Mouse (Mus musculus): ENCODE measurements around the gene Srarp. TPM values are rescaled to one million over a fixed set of nuclear protein-coding genes. Genes with fewer than 3 reads are reported as not detected.

Srarp gene
- 1 to 10 TPM; 3.4 to 4.9 (median 3.6) TPM for total RNA-seq (2022)

DNA sequence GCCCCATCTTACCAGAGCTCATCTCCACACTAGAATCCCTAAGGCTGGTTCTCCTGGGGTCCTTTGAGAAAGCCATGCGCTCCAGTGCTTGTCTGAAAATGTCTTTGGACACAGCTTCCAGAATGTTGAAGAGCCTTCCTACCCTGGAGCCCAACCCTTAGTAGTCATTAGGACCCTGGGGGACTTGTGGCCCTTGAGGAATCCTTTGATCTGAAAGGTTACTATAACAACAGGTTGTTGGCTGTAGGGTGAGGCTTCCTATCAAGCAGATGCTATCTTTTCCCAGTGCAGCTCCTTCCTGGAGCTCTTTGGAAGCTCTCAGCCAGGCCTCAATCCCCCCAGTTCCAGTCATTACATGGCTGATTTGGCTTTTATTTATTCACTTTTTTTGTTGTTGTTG, at the start of gene Srarp:
Gene Srarp (minus strand): TSS at position 132 of the 400 bp plus-strand sequence.
- no peak for DNase-seq (ENCODE audit: low spot score in 2 of 2)

DNA sequence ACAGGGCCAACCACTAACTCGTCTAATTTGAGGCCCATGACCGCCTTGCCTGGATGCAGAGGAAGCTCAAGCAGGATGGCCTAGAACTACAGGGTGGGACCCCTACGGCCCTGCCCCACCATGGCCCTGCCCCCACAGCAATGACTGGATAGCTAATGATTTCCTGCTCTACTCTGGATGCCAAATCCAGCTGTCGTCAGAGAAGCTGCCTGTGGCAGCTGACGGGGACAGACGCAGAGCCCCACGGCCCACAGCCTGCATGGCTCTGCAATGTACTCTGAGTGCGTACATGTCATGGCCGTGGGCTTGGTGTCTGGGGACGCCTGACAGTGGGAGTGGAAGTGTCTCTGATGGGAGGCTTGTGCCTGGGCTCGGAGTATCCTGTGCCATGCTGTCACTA, 48.2 kb upstream of the Srarp start:
- no peak for DNase-seq (ENCODE audit: low spot score in 2 of 2)

DNA sequence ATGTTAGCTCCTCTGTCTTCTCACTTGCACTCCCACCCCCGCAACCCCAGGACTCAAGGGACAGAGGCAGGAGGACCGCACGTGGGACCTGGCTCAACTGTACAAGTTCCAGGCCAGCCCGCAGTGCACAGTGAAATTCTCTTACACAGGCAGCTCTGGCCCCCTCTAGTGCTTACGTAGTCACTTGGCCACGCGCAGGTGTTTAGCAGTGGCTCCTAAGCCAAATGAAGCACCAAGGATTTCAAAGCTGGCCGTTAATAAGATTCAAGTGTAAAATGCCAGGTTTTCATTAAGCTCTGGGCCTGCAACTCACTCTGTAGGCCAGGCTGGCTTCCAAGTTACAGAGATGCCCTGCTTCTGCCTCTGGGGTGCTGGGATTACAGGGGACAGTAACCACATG, 43.5 kb upstream of the Srarp start:
- no peak for DNase-seq (ENCODE audit: low spot score in 2 of 2)

DNA sequence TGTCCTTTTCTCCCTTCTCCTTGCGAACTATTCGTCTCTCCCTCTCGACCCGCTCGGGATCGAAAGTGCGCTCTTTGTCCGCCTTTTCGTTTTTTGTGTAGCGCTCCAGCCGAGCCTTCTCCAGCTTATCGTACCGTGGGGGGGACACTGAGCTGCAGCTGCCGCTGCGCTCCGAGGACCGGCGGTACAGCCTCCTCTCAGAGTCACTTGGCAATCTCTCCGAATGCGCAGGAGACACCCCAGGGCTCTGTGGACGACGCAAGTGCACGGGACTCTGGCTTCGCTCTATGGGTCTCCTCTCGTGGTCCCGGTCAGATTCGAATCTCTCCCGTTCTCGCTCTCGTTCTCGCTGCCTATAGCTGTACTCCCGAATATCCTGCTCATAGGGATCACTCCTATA, 42.9 kb upstream of the Srarp start:
- DNase-seq (ENCODE audit: low spot score in 2 of 2): no peak

DNA sequence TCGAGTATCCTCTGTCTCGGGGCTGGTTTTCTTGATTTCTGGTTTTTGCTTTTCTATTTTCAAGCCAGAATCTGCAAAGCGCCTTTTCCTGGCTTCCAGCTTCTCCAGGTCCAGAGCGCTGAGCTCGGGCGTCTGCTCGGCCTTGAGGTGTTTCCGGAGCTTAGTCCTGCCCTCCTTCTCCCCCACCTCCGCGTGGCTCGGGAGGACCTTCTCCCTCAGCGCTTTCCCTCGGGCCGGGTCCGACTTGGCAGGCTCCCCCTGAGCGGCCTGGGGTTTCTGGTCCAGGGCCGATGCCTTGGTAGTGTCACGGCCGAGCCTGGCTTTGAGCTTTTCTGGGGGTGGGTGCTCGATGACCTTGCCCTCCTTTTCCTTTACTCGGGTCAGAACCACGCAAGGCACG, 42.3 kb upstream of the Srarp start:
- DNase-seq (ENCODE audit: low spot score in 2 of 2): no peak

DNA sequence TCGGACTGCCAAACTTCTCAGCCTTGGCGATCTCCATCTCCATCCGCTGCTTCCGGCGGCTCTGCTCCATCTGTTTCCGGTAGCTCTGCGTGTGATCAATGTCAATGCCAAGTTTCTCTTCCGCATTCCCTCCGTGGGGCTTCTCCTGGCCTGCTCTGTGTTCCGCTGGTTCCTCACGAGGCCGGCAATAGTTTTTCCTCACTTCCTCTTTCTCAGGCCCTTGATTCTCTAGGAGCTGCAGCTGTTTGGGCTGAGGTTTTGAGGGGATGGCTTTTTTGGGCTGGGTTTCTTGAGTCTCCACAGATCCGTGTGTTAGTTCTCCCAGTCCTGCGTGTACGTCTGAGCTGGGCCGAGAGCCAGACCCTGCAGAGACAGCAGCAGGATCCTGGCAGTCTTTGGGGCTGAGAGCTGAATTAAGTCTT, 41.8 kb upstream of the Srarp start:
- DNase-seq (ENCODE audit: low spot score in 2 of 2): peak; percentile 71 to 74

DNA sequence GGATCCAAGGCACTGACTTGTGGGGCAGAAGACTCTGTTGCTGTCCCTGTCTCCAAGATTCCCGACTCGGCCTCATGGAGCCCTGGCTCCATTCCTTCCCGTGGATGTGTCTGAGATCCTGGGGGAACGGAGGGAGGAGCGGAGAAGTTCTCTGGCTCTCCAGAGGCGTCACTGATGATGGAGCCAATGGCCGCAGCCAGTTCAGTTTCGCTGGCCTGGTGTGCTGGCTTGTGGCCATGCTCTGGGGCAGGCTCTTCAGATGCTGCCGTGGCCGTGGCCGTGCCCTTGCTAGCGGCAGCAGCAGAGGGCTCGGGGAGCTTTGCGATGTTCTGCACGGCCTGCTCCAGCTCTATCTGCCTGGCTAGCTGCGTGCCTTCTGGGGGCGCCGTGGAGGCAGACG, 38.5 kb upstream of the Srarp start:
- DNase-seq (ENCODE audit: low spot score in 2 of 2): no peak

DNA sequence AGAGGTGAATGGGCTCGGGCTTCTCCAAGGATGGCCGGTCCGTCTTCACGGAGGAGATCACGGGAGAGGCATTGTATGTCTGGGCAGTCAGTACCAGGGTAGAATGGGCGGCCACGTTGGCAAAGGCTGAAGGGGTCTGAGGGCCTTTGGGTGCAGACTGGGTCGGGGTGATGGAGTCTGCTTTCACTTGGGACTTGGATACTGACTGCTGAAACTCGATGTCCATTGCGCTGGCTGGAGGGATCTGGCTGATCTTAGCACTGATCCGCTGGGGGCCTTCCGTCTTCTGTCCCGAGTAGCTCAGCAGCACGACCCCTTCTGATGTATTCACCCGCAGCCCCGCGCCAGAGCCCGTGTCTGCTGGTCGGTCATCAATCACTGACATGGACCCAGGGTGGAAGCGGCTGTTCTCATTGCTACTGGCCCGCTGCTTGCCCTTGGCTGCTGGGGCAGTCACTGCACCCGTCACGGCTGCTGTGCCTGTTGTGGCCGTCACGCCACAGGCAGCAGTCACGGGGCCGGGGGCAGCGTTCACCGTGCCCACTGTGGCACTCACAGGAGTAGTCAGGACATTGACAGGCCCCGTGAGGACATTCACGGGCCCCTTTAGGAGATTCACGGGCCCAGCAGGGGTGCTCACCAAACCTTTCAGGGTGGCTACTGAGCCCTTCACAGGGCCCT, 36.9 kb upstream of the Srarp start:
- no peak for DNase-seq (ENCODE audit: low spot score in 2 of 2)

DNA sequence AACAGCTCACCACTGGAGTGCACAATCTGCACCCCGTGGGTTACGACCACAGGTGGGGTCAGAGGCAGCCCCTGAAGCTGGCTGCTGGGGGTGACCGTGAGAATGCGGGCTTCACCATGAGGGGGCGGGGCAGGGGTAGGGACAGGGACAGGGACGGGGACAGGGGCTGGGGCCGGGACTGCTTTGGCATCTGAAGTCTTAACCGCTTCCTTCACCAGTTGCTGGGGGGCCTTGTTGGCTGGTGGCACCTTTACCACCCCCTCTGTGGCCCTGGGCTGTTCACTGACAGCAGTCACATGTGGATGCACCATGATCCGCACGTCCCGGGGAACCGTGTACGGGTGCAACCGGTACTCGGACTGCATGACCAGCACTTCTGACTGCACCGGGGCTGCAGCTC, 35.6 kb upstream of the Srarp start:
- DNase-seq (ENCODE audit: low spot score in 2 of 2): no peak

DNA sequence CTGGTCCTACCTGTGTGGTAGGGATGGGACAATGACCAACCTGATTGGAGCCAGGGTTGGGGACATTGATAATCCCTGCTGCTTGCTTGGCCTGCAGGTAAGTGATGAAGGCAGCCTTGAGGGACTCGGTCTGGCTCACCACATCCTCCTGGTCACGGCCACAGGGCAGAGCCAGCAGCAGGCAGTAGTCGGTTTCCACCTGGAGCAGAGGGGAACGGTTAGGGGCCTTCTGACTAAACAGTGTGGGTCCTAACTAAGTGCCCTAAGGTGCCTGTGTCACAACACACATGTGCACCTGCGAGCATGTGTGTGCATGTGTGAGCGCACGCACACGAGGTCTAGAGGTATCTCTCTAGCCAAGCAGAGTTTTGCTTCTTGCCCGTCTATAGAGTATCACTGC, 33.4 kb upstream of the Srarp start:
- DNase-seq (ENCODE audit: low spot score in 2 of 2): no peak

DNA sequence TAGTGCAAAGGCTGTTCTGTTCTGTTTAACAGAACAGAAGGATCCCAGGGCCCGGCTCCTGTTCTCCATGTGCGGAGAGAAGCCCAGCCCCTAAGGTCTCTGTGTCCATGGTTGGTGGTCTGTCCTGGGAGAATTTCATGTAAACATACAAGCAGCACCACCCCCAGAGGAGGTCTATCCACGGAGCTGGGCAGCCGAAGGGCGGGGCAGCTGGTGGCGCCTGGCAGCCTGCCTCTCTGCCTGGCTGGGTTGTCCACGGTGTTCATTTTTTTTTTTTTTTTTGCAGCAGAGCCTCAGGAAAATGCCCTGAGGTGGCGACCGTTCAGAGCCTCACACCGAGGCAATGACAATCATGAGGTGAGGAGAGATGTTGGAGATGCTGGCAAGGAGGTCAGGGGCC, 32.7 kb upstream of the Srarp start:
- no peak for DNase-seq (ENCODE audit: low spot score in 2 of 2)

DNA sequence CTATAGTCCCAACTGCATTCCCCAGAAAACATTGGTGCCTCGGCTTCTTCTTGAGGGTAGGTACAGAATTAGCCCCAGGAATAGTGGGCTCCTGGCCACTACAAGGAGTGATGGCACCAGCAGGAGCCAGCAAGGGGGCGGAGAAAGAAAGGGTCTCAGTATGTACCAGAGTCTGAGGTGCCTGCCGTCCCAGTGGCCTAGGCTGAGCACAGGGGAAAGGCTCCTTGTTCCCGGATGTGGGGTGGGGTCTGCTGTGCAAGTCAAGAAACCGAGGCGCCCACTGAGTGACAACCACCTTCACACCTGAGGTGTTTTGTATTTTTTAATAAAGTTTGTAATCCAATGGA, 31.6 kb upstream of the Srarp start:
- no peak for DNase-seq (ENCODE audit: low spot score in 2 of 2)

DNA sequence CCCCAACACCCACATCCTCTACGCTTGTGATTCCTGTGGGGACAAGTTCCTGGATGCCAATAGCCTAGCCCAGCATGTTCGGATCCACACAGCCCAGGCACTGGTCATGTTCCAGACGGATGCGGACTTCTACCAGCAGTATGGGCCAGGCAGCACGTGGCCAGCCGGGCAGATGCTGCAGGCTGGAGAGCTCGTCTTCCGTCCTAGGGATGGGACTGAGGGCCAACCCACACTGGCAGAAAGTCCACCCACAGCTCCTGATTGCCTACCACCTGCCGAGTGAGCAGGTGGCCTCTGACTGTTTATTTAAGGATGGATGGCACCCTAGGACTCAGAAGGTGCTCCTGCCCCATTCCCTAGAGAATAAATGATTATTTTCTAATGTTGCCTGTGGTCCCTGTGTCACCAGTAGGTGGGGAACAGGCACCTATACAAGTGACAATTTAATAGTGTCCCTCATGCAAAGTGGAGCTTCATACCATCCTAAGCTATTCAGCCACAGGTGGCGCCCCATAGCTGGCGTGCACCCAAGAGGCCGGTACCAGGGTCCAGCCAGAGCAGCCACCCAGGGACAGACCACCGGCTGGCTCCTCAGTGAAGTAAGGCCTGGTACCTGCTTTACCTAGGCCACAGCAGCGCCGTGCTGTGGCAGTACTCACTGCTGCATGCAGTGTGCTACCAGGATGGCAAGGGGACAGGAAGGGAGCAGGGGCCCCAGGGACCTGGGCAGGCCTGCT, 31.1 kb upstream of the Srarp start:
- no peak for DNase-seq (ENCODE audit: low spot score in 2 of 2)

DNA sequence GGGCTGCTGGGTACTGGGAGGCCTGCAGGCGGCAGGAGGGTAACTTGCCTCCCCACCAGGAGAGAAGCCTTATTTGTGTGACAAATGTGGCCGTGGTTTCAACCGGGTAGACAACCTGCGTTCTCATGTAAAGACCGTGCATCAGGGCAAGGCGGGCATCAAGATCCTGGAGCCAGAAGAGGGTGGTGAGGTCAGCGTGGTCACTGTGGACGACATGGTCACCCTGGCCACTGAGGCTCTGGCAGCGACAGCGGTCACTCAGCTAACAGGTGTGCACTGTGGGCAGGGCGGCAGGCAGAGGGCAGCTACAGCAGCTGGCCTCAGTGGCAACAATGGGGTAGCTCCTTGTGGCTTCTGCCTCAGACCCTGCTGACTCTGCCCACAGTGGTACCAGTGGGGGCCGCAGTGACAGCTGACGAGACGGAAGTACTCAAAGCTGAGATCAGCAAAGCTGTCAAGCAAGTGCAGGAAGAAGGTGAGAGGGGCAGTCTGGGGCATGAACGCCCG, 30.4 kb upstream of the Srarp start:
- no peak for DNase-seq (ENCODE audit: low spot score in 2 of 2)

DNA sequence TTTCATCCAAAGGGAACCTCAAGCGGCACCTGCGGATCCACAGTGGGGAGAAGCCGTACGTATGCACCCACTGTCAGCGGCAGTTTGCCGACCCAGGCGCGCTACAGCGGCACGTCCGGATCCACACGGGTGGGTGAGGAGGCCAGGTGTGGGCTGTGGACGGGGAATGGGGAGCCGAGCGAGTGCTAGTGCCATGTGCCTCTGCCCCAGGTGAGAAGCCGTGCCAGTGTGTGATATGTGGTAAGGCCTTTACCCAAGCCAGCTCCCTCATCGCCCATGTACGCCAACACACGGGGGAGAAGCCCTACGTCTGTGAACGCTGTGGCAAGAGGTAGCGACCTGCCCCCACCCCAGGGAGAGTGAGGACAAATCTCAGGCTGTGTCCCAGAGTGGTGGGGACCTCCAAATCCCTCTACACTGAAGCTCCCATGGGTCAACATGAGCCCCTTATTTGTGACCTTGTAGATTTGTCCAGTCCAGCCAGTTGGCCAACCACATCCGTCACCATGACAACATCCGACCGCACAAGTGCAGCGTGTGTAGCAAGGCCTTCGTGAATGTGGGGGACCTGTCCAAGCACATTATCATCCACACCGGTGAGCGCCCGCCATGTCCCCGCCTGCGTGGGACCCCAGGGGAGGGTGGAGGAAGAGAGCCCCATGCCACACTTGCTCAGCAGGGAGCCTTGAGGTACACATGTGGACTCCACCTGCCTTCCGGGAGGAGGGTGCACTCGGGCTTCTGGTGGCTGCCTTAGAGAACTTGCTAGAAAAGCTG, 29.8 kb upstream of the Srarp start:
- no peak for DNase-seq (ENCODE audit: low spot score in 2 of 2)

DNA sequence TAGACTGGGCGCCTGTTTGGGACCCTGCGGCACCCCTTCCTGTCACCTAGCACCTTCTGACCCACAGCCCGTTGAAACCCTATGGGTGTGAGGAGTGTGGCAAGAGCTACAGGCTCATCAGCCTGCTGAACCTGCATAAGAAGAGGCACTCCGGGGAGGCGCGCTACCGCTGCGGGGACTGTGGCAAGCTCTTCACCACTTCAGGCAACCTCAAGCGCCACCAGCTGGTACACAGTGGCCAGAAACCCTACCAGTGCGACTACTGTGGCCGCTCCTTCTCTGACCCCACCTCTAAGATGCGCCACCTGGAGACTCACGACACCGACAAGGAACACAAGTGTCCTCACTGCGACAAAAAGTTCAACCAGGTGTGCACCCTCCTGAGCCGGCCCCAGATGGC, 28.8 kb upstream of the Srarp start:
- no peak for DNase-seq (ENCODE audit: low spot score in 2 of 2)

DNA sequence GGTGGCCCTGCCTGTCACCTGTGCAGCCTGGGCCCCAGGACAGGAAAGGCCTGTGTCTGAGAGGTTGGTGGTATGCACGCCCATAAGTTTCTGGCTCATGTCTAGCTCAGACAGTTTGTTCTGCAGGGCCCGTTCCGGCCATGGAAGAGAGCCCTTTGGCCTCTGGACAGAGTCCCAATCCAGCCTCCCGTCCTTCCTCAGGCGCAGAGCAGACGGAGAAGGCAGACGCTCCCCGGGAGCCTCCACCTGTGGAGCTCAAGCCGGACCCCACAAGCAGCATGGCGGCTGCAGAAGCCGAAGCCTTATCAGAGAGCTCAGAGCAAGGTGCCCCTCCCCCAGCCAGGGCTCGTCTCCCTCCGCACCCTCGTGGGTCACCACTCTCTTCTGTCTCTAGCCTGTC, 27.6 kb upstream of the Srarp start:
- DNase-seq (ENCODE audit: low spot score in 2 of 2): no peak

DNA sequence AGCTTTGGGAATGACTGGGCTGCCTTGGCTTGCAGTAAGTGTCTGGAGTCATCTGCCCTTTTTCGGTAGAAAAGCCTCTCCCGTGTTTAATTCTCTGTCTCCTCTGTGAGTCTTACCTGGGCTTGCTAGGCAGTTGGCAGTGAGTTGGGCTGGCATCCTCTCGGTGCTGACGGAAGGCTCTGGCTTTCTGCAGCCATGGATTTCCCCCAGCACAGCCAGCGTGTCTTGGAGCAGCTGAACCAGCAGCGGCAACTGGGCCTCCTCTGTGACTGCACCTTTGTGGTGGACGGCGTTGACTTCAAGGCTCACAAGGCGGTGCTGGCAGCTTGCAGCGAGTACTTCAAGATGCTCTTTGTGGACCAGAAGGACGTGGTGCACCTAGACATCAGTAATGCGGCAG, 25.7 kb upstream of the Srarp start:
- peak in 1 of 2 experiments; percentile 5 for DNase-seq (ENCODE audit: low spot score in 2 of 2)

DNA sequence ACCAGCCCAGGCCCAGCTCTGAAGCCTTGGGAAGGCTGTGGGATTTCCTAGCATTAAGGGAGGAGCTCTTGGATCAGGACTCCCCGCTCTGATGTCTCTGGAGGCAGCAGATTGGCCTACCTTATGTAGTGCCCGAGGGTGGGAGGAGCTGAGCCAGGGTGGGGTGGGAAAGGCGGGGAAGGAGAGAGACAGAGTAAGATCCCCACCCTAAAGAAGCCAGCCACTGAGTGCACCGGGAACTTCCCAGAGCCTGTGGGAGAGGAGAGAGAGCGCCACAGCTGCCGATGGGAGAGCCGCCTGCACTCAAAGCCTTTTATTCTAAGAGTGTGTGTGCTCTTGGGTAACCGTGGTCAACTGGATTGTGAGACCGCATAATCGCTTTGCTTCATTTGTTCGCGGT, 25.2 kb upstream of the Srarp start:
- peak in 1 of 2 experiments; percentile 10 for DNase-seq (ENCODE audit: low spot score in 2 of 2)

DNA sequence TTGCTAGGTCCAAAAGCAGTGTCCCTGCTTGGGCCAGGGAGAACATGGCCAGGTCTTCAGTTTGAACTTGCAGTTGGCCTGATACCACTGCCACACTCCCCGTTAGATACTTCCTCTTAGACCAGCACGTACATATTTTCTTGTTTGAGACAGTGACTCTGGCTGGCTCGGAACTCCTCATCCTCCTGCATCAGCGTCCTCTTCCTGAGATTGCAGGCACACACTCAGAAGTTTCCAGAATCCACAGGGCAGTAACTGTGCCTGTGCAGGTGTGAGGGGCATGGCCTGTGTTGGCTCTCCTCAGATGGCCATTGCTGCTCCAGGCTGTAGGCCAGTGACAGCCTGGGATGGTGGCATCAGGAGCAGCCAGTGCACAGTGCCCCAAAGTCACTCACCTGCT, 24.6 kb upstream of the Srarp start:
- DNase-seq (ENCODE audit: low spot score in 2 of 2): no peak

DNA sequence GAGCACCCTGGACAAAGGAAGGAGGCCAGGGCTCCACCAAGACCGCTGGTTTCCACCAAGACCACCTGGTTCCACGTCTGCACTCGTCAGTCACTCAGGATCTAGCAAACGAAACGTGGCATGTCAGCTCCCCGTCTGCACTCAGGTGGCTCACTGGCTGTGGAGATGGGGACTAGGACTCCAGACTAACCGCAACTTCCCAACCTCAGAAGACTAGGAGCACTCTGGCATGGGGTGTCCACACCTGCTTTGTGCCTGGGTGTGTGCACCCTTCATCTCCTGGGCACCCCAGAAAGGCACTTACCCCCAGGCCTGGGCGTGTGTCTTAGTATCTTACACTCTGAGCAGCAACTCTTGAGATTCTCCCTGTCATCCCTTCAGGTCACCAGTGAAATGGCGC, 23.9 kb upstream of the Srarp start:
- no peak for DNase-seq (ENCODE audit: low spot score in 2 of 2)

DNA sequence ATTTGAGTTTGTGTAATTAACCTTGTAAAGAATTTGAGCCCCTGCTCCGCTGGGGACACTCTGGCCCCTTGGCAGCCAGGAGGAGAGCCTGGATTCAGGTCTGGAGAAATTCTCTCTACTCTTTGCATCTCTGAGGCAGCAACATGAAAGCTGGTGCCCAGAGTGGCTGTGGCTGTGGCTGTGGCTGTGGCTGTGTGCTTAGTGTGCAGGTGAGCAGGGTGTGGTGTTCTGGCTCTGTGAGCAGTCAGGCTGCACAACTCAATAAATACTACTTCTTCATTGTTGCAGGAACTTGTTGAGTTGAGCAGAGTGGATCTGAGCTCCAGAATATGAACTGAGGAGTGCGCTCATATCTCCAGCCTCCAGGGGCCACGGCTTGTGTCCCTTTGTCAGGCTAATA, 23.0 kb upstream of the Srarp start:
- DNase-seq (ENCODE audit: low spot score in 2 of 2): no peak
